Mouse (Mus musculus) C2C12 (cell line): ENCODE results near the gene Spp2. TPM values are rescaled to one million over a fixed set of nuclear protein-coding genes. Genes with fewer than 3 reads are reported as not detected.
"Not testable (repeated sequence)": the region's sequence is repeated elsewhere in the genome, so short reads cannot be mapped to it uniquely, and the experiment has no call there.

Experiments
- H3K27me3 ChIP-seq: one replicate; pipeline ENCODE4 v1.6.1; 2011; ENCODE audit not compliant: control insufficient read depth, insufficient read depth, insufficient read length
- H3K36me3 ChIP-seq: one replicate; pipeline ENCODE4 v1.6.1; 2011; ENCODE audit not compliant: control insufficient read depth, insufficient read depth
- H3K4me3 ChIP-seq: one replicate; pipeline ENCODE4 v1.5.1; 2011; ENCODE audit warnings: mild to moderate bottlenecking, control low read depth; ENCODE audit not compliant: poor library complexity, insufficient read depth, severe bottlenecking
- H3K79me2 ChIP-seq: one replicate; pipeline ENCODE4 v1.6.1; 2011; ENCODE audit not compliant: control insufficient read depth, insufficient read depth
- H3K79me3 ChIP-seq: one replicate; pipeline ENCODE4 v1.6.1; 2011; ENCODE audit warnings: low read depth, control low read depth
- H3ac ChIP-seq: one replicate; pipeline ENCODE3; 2011; ENCODE audit warnings: low read depth; ENCODE audit not compliant: control insufficient read depth, insufficient read length
- CEBPB ChIP-seq: IDR thresholded peaks from one replicate; pipeline ENCODE4 v1.6.1; 2011; ENCODE audit warnings: low read depth, mild to moderate bottlenecking, control low read depth, moderate library complexity
- CTCF ChIP-seq: IDR thresholded peaks from one replicate; pipeline ENCODE4 v1.5.1; 2011; ENCODE audit not compliant: control insufficient read depth, insufficient read depth, insufficient read length
- FOSL1 ChIP-seq: IDR thresholded peaks from one replicate; pipeline ENCODE4 v1.8.0; 2011; ENCODE audit warnings: mild to moderate bottlenecking, low read length; ENCODE audit not compliant: poor library complexity, insufficient read depth, severe bottlenecking
- MAX ChIP-seq: IDR thresholded peaks from one replicate; pipeline ENCODE4 v1.6.1; 2011; ENCODE audit warnings: mild to moderate bottlenecking, control low read depth
- MYOD1 ChIP-seq: IDR thresholded peaks from one replicate; pipeline ENCODE4 v1.6.1; 2011; ENCODE audit warnings: low read depth; ENCODE audit not compliant: control insufficient read depth, insufficient read length
- MYOG ChIP-seq: IDR thresholded peaks from one replicate; pipeline ENCODE4 v1.6.1; 2011; ENCODE audit not compliant: control insufficient read depth, insufficient read length; ENCODE audit errors: extremely low read depth
- USF1 ChIP-seq: IDR thresholded peaks from one replicate; pipeline ENCODE4 v1.6.1; 2011; ENCODE audit warnings: low read depth, mild to moderate bottlenecking, control low read depth, moderate library complexity
- polyA plus RNA-seq: library from polyadenylated mRNA; unstranded; fragments of >200 nt; fragmentation: generic; extraction: Trizol; gene quantifications from one replicate; pipeline ENCODE4 v1.2.1, GENCODE M21; 2012; ENCODE audit warnings: missing spikeins

Spp2 gene
- polyA plus RNA-seq, 1 experiment: not detected

GRCm38 (mm10) chr1:88437206-88438126 is 30.7 kb downstream of the Spp2 start:
- TF ChIP-seq CTCF: no peak
- no peak for TF ChIP-seq MYOG
- no peak for TF ChIP-seq FOSL1
- no peak for TF ChIP-seq USF1
- TF ChIP-seq MAX: no peak
- TF ChIP-seq MYOD1: no peak
- TF ChIP-seq CEBPB: no peak
- Histone ChIP-seq H3K27me3 (no peaks in the 10 kb centered on the region), H3K36me3 (no peaks in the 10 kb centered on the region), H3K79me2 (no peaks in the 10 kb centered on the region), H3K4me3 (no peak overlapping the region), H3K79me3 (no peaks in the 10 kb centered on the region), H3ac (no peak overlapping the region)

GRCm38 (mm10) chr1:88443383-88443782 is 36.6 kb downstream of the Spp2 start:
- Histone ChIP-seq H3K36me3 (no peaks in the 10 kb centered on the region), H3K79me2 (no peaks in the 10 kb centered on the region), H3ac (no peak overlapping the region), H3K4me3 (no peak overlapping the region), H3K79me3 (no peaks in the 10 kb centered on the region), H3K27me3 (no peaks in the 10 kb centered on the region)
- TF ChIP-seq MYOD1 (no peak), MYOG (no peak), FOSL1 (no peak), CEBPB (no peak), USF1 (no peak), CTCF (no peak), MAX (no peak)

GRCm38 (mm10) chr1:88445400-88445799 is 38.6 kb downstream of the Spp2 start:
- no peak overlapping the region for H3ac ChIP-seq
- no peaks in the 10 kb centered on the region for H3K79me3 ChIP-seq
- H3K4me3 ChIP-seq: no peak overlapping the region
- H3K36me3 ChIP-seq: no peaks in the 10 kb centered on the region
- H3K27me3 ChIP-seq: no peaks in the 10 kb centered on the region
- no peaks in the 10 kb centered on the region for H3K79me2 ChIP-seq
- TF ChIP-seq CEBPB: no peak
- TF ChIP-seq MYOD1: no peak
- no peak for TF ChIP-seq CTCF
- no peak for TF ChIP-seq MYOG
- no peak for TF ChIP-seq MAX
- no peak for TF ChIP-seq FOSL1
- TF ChIP-seq USF1: no peak

GRCm38 (mm10) chr1:88446270-88447030 is 39.7 kb downstream of the Spp2 start:
- no peaks in the 10 kb centered on the region for H3K36me3 ChIP-seq
- no peaks in the 10 kb centered on the region for H3K79me2 ChIP-seq
- no peak overlapping the region for H3K4me3 ChIP-seq
- H3K27me3 ChIP-seq: no peaks in the 10 kb centered on the region
- H3K79me3 ChIP-seq: no peaks in the 10 kb centered on the region
- TF ChIP-seq MYOD1: no peak
- no peak overlapping the region for H3ac ChIP-seq

GRCm38 (mm10) chr1:88447483-88447882 is 40.7 kb downstream of the Spp2 start:
- Histone ChIP-seq H3K36me3 (no peaks in the 10 kb centered on the region), H3K79me2 (no peaks in the 10 kb centered on the region), H3K27me3 (no peaks in the 10 kb centered on the region), H3K79me3 (no peaks in the 10 kb centered on the region), H3ac (no peak overlapping the region), H3K4me3 (no peak overlapping the region)
- TF ChIP-seq MYOD1 (no peak), USF1 (no peak), CEBPB (no peak), FOSL1 (no peak), MYOG (no peak), CTCF (no peak), MAX (no peak)

GRCm38 (mm10) chr1:88448094-88448493 is 41.3 kb downstream of the Spp2 start:
- H3K27me3 ChIP-seq, H3K36me3 ChIP-seq, H3ac ChIP-seq: not testable (repeated sequence)

More at GRCm38 (mm10) chr1:88448094-88448493, 41.3 kb downstream of the Spp2 start:
- not testable (repeated sequence) for H3K79me3 ChIP-seq, H3K4me3 ChIP-seq, H3K79me2 ChIP-seq
